Mouse (Mus musculus) embryonic facial prominence, embryonic 13.5 days (tissue): Measurements from ENCODE around the gene Rai1. TPM values are rescaled to one million over a fixed set of nuclear protein-coding genes. Genes with fewer than 3 reads are reported as not detected.

Experiments
- ATAC-seq: fragments of 200-750 bp; cut with Nextera tagmentation; 2 replicates; pipeline ENCODE4 v1.8.0; 2017; ENCODE audit warnings: low read depth; ENCODE audit not compliant: insufficient number of reproducible peaks, insufficient read depth, low FRiP score, low TSS enrichment
- H3K27ac ChIP-seq: fragments of 300-500 bp; sonication (generic); 2 replicates; pipeline ENCODE4 v1.5.1; 2015; ENCODE audit warnings: moderate library complexity, mild to moderate bottlenecking, inconsistent platforms
- H3K27me3 ChIP-seq: fragments of 300-500 bp; sonication (generic); 2 replicates; pipeline ENCODE4 v1.6.1; 2015; ENCODE audit warnings: mild to moderate bottlenecking, inconsistent platforms
- H3K36me3 ChIP-seq: fragments of 300-500 bp; sonication (generic); 2 replicates; pipeline ENCODE4 v1.6.1; 2015; ENCODE audit warnings: mild to moderate bottlenecking, inconsistent platforms
- H3K4me1 ChIP-seq: fragments of 300-500 bp; sonication (generic); 2 replicates; pipeline ENCODE4 v1.6.1; 2015; ENCODE audit warnings: inconsistent platforms
- H3K4me2 ChIP-seq: fragments of 300-500 bp; sonication (generic); 2 replicates; pipeline ENCODE4 v1.6.1; 2015; ENCODE audit warnings: moderate library complexity, mild to moderate bottlenecking, inconsistent platforms
- H3K4me3 ChIP-seq: fragments of 300-500 bp; sonication (generic); 2 replicates; pipeline ENCODE4 v1.5.1; 2015; ENCODE audit warnings: mild to moderate bottlenecking, inconsistent platforms
- H3K9ac ChIP-seq: fragments of 300-500 bp; sonication (generic); 2 replicates; pipeline ENCODE4 v1.6.1; 2015; ENCODE audit warnings: mild to moderate bottlenecking, inconsistent platforms
- H3K9me3 ChIP-seq: fragments of 300-500 bp; sonication (generic); 2 replicates; pipeline ENCODE4 v1.6.1; 2016; ENCODE audit warnings: inconsistent platforms
- WGBS: fragments of 180-500 bp; shearing (Covaris S2); methylation state at CpG from one replicate; pipeline ENCODE4 v1.1.7; 2015; ENCODE audit warnings: mixed read lengths; 5-methylcytosine and 5-hydroxymethylcytosine counted together
- polyA plus RNA-seq: library from polyadenylated mRNA; unstranded; fragments of >200 nt; fragmentation: Nextera tagmentation; extraction: Ambion mirVana; gene quantifications from 2 replicates; pipeline ENCODE4 v1.2.1, GENCODE M21; 2015

Gene Rai1
- polyA plus RNA-seq, 1 experiment from 2014 or later, result 27.9 TPM

DNA sequence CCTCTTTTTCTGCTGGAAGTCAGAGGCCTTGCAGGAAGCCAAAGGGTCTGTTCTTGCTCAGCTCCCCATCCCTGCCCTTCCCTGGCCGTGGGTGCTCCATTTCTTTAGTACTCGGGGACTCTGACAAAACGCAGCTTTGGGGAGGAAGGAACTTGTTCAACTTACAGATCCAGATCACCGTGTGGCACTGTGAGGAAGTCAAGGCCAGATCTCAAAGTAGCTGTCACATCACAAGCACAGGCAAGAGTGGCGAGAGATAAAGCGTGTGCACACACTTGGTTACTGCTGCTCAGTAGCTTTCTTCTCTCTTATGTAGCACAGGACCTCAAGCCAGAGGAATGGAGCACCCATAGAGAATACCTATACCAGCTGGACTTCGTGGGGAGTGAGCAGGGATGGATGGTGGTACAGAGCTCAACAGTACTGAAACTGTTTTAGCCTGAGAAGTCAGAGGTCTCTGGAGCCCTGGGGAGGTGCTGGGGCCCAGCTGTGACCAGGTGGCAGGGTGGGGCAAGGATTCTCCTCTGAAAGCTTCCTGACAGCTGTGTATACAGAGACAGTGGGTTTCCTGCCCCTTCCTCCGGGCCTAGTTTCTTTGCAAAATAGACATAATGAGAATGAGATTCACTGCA lies 5.1 kb upstream of the Rai1 start:
- H3K36me3 ChIP-seq, result no peaks in the 10 kb centered on the region
- no peak overlapping the region for H3K27ac ChIP-seq
- H3K9ac ChIP-seq, result no peak overlapping the region
- no peaks in the 10 kb centered on the region for H3K9me3 ChIP-seq
- H3K27me3 ChIP-seq, result no peaks in the 10 kb centered on the region
- H3K4me2 ChIP-seq, result no peak overlapping the region
- WGBS, result 67% methylated on average over 8 of the region's 8 CpGs
- no peak for ATAC-seq
- H3K4me3 ChIP-seq, result no peak overlapping the region
- peaks cover 31% of the 10 kb centered on the region for H3K4me1 ChIP-seq

DNA sequence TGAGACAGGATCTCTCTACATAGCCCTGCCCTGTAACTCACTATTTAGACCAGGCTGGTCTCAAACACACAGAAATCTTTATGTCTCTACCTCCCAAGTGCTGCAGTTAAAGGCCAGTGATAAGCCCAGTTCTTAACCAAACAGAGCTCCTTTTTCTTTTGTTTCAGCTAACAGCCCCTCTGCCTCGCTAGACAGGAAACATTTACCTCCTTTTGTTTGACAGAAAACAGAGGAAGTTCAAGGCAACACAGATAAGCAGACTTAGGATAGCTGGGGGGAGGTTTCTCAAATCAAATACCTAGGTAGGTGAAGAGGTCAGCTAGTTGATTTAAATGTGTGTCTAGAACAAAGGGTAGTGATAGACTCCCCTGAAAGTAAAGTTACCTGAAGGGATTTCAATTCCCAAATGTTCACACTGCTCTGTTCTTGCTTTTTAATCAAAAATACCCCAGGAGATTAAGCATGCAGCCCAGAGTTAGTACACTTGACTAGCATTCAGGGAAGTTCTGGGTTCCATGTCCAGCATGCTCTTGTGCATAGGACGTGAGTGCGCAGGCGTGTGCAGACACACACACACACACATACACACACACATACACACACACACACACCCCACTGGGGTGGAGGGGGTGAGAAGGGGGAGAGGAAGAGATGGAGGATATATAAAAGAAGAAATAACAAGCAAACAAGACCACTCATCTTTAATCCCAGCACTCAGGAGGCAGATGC lies 3.8 kb upstream of the Rai1 start:
- Histone ChIP-seq H3K9me3 (no peaks in the 10 kb centered on the region), H3K36me3 (no peaks in the 10 kb centered on the region), H3K4me1 (peaks cover 18% of the 10 kb centered on the region), H3K27me3 (no peaks in the 10 kb centered on the region), H3K27ac (no peak overlapping the region), H3K9ac (no peak overlapping the region), H3K4me2 (no peak overlapping the region), H3K4me3 (no peak overlapping the region)
- ATAC-seq, result no peak
- WGBS, result 74% methylated on average over 4 of the region's 4 CpGs

- no peak overlapping the region for H3K9ac ChIP-seq
- no peak overlapping the region for H3K4me2 ChIP-seq
- 81% methylated on average over 4 of the region's 4 CpGs for WGBS
- no peak for ATAC-seq
- no peak overlapping the region for H3K27ac ChIP-seq
- H3K4me3 ChIP-seq, result no peak overlapping the region
- no peaks in the 10 kb centered on the region for H3K27me3 ChIP-seq
- H3K36me3 ChIP-seq, result no peaks in the 10 kb centered on the region
- no peaks in the 10 kb centered on the region for H3K9me3 ChIP-seq
- peaks cover 15% of the 10 kb centered on the region for H3K4me1 ChIP-seq
Observed at GRCm38 (mm10) chr11:60101986-60102385, 2.8 kb upstream of the Rai1 start.

DNA sequence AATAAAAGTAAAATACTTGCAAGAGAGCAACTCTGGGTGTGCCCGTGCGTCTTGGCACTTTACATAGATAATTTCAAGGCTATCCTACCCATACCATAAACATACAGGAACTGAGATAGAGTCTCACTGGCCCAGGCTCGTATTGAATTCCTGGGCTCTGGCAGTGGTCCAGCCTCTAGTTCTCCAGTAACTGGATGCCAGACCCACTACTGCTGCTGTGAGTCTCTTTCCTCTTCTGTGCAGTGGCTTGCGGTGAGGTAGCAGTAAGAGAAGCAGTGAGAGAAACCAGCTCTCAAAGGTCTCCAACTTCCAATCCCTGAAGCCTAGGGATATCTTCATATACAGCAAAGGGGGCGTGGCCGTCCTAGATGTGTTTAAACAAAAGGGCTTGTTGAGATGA lies 2.1 kb upstream of the Rai1 start:
- peak overlapping the region; percentile 33; the same call in 1 of the 2 replicates for H3K27ac ChIP-seq
- H3K4me2 ChIP-seq, result no peak overlapping the region; the same call in 1 of the 2 replicates
- H3K4me1 ChIP-seq, result peaks cover 21% of the 10 kb centered on the region
- H3K4me3 ChIP-seq, result no peak overlapping the region
- ATAC-seq, result no peak
- H3K27me3 ChIP-seq, result no peaks in the 10 kb centered on the region
- no peak overlapping the region for H3K9ac ChIP-seq
- no peaks in the 10 kb centered on the region for H3K36me3 ChIP-seq
- 52% methylated on average over 6 of the region's 6 CpGs for WGBS
- H3K9me3 ChIP-seq, result no peaks in the 10 kb centered on the region

DNA sequence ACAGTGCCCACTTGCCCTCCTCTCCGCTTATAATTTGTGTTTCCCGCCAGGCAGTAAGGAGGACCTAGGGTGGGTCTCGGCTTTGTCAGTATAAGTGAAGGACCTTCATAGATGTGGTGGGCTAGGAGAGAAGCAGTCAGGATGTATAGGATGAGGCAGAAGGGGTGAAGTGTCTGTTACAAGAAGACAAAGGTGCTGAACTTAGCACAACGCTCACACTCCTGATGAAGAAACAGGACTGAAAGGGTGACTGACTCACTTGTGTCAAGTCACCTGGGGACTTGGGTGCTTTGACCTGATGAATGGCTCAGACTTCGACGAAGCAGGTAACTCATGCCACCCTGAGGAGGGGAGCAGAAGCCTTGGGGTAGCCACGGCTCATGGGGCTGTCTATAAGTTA lies 1.2 kb upstream of the Rai1 start:
- no peaks in the 10 kb centered on the region for H3K27me3 ChIP-seq
- no peaks in the 10 kb centered on the region for H3K36me3 ChIP-seq
- no peak overlapping the region for H3K9ac ChIP-seq
- peaks cover 30% of the 10 kb centered on the region for H3K4me1 ChIP-seq
- WGBS, result 90% methylated on average over 7 of the region's 7 CpGs
- H3K4me2 ChIP-seq, result no peak overlapping the region
- no peak overlapping the region for H3K4me3 ChIP-seq
- ATAC-seq, result no peak
- H3K9me3 ChIP-seq, result no peaks in the 10 kb centered on the region
- no peak overlapping the region for H3K27ac ChIP-seq

- Histone ChIP-seq H3K27me3 (no peaks in the 10 kb centered on the region), H3K36me3 (no peaks in the 10 kb centered on the region), H3K4me3 (peak overlapping the region; percentile 99), H3K9ac (peak overlapping the region; percentile 99), H3K4me1 (peaks cover 50% of the 10 kb centered on the region), H3K27ac (peak overlapping the region; percentile 99), H3K4me2 (peak overlapping the region; percentile 84), H3K9me3 (no peaks in the 10 kb centered on the region)
- under 1% methylated on average over 87 of the region's 88 CpGs for WGBS
- peak; percentile 49 for ATAC-seq
Observed at GRCm38 (mm10) chr11:60105593-60106542, 1.1 kb downstream of the Rai1 start.

DNA sequence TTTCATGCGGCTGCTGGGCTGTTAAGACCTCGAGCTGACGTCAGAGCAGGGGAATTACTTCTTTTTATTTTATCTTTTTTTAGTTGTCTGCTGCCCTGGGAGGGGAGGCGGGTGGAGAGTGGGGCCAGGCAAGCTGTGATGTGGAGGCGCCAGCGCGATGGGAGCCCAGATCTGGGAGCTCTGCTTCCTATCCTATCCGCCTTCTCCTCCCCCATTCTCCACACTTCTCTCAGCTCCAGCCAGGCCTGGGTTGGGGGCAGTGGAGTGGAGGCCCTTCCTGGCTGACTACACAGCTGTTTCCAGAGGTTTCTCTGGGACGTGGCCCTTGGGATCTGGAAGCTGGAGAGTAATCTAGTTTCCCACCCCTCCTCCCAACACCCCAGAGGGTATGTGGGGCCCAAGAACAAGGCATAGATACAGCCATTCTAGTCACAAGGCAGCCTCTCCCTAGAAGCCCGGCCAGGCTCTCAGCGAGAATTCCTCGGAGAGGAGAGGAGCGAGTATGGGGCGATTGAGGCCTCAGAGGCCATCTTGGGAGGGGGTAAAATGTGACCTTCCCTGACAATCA lies 1.8 kb downstream of the Rai1 start:
- Histone ChIP-seq H3K9me3 (no peaks in the 10 kb centered on the region), H3K27me3 (no peaks in the 10 kb centered on the region), H3K36me3 (no peaks in the 10 kb centered on the region), H3K9ac (peak overlapping the region; percentile 99), H3K4me1 (peaks cover 58% of the 10 kb centered on the region), H3K4me2 (peak overlapping the region; percentile 84), H3K4me3 (peak overlapping the region; percentile 99), H3K27ac (peak overlapping the region; percentile 99)
- peak; percentile 35; the same call in 1 of the 2 replicates for ATAC-seq
- under 1% methylated on average over 14 of the region's 14 CpGs for WGBS

DNA sequence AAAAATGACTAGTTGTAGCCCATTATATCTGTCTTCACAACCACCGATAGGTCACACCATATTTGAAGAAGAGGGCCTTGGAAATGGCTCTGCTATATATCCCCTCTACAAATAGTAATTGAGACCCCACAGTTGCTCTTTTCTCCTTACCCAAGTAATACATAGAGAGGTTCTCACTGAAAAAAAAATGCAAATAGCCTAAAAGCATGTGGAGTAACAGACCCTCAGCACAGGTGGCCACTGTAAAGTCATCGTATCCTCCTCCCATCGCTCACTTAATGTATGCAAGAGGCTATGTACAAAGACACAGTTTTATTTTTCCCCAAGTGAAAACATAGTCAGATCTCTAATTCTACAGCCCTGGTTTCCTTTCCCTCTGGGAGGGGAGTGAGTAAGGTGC lies 2.6 kb downstream of the Rai1 start:
- H3K9ac ChIP-seq, result no peak overlapping the region
- H3K4me3 ChIP-seq, result no peak overlapping the region
- H3K36me3 ChIP-seq, result no peaks in the 10 kb centered on the region
- no peak for ATAC-seq
- H3K27ac ChIP-seq, result peak overlapping the region; percentile 48
- 74% methylated on average over 3 of the region's 3 CpGs for WGBS
- peaks cover 66% of the 10 kb centered on the region for H3K4me1 ChIP-seq
- no peaks in the 10 kb centered on the region for H3K9me3 ChIP-seq
- peak overlapping the region; percentile 84 for H3K4me2 ChIP-seq
- H3K27me3 ChIP-seq, result no peaks in the 10 kb centered on the region

DNA sequence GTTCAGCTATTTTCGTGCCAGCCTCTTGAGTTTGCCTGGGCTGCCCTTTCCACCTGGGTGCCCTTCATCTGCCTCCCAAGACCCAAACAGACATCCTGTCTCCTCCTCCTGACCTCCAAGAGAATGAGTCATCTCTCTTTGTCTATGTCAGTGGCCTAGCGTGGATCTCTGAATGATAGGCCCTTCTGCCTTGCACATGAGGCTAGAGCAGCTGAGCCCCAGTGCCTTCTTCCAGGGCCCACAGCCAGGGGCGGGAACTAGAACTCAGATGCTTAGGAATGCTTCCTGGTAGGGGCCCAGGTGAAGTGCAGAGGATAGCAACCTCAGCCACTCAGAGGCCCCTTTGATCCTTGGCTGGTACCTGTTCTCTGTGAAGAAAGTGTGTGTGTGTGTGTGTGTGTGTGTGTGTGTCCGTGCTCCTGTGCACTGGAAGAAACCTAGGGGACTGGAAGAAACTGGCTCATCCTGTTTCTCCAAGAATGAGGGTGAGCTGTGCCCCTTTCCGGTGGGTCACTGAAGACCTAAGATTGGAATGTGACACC lies 3.9 kb downstream of the Rai1 start:
- no peak for ATAC-seq
- Histone ChIP-seq H3K9me3 (no peaks in the 10 kb centered on the region), H3K27ac (peak overlapping the region; percentile 73), H3K4me1 (peaks cover 74% of the 10 kb centered on the region), H3K36me3 (no peaks in the 10 kb centered on the region), H3K9ac (peak overlapping the region; percentile 36; the same call in 1 of the 2 replicates), H3K4me2 (peak overlapping the region; percentile 84), H3K27me3 (no peaks in the 10 kb centered on the region), H3K4me3 (no peak overlapping the region)
- WGBS, result 27% methylated on average over 5 of the region's 5 CpGs

DNA sequence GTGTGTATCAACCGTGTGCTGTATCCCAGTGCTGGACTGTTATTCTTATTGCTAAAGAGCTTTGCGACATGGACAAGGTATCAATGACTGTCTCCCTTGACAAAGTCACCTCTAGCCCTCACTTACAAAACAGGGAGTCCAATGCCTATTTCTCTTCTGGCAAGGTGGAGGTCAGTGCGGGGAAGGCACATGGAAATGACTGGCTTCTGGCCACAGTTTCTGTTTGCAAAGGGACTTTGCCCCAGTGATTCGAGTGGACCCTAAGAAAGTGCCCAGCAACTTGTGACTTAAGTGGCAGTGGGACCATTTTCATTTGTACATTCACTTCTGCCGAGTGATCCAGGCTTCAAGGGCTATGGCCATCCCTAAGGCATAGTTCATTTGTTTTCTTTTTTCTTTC lies 5.6 kb downstream of the Rai1 start:
- WGBS, result 66% methylated on average over 5 of the region's 5 CpGs

DNA sequence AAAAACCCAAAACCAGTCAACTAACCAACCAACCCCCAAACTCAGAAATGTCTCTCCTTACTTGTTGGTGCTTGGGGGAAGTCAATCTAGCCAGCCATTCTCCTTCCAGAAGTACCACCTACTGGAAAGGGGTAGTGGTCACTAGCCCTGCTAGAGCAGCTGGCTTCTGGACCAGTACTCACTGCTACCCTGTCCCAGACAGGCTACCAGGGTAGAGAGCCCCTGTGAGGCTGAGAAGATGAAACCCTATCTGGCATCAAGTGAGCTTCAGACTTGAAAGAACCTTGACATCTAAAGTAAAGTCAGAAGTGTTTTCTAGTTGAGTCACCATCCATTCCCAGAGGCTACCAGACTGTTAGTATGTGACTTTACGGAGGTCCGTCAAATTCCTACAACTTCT lies 6.8 kb downstream of the Rai1 start:
- ATAC-seq, result no peak
- Histone ChIP-seq H3K9ac (no peak overlapping the region), H3K4me2 (0 out of 2 replicates have a peak overlapping the region, but pooled peaks have one; percentile 1), H3K36me3 (no peaks in the 10 kb centered on the region), H3K4me1 (peaks cover 91% of the 10 kb centered on the region), H3K9me3 (no peaks in the 10 kb centered on the region), H3K4me3 (no peak overlapping the region), H3K27me3 (no peaks in the 10 kb centered on the region), H3K27ac (no peak overlapping the region)
- WGBS, result 79% methylated on average over 2 of the region's 2 CpGs

More for the DNA sequence above, 5.6 kb downstream of the Rai1 start:
- Histone ChIP-seq H3K36me3 (no peaks in the 10 kb centered on the region), H3K4me2 (no peak overlapping the region), H3K4me3 (no peak overlapping the region), H3K27me3 (no peaks in the 10 kb centered on the region), H3K4me1 (peaks cover 83% of the 10 kb centered on the region), H3K9ac (no peak overlapping the region), H3K9me3 (no peaks in the 10 kb centered on the region), H3K27ac (no peak overlapping the region)
- no peak for ATAC-seq
